Mouse (Mus musculus) heart, embryonic 14.5 days (tissue): ENCODE data around the gene Gm14632. TPM values are rescaled to one million over a fixed set of nuclear protein-coding genes. Genes with fewer than 3 reads are reported as not detected.
"Not testable (repeated sequence)": the region's sequence is repeated elsewhere in the genome, so short reads cannot be mapped to it uniquely, and the experiment has no call there.

ENCODE experiments used
- ATAC-seq: fragments of 200-750 bp; cut with Nextera tagmentation; 2 replicates; pipeline ENCODE4 v1.8.0; 2017; ENCODE audit warnings: low read depth, moderate TSS enrichment; ENCODE audit not compliant: insufficient number of reproducible peaks, insufficient read depth, low FRiP score
- H3K27ac ChIP-seq, 2 experiments: fragments of 200-500 bp in 1 of 2; fragments of 300-500 bp in 1 of 2; sonication (generic) in 1 of 2; replicated peaks in 1 of 2; 2 replicates each; pipeline ENCODE4 v1.5.1; 2012 to 2014; ENCODE audit warnings: low read depth in 2 of 2, low read length in 2 of 2, control low read depth in 1 of 2, mild to moderate bottlenecking in 1 of 2, mixed read lengths in 1 of 2; ENCODE audit not compliant: control insufficient read depth in 1 of 2, insufficient read depth in 1 of 2
- H3K27me3 ChIP-seq: fragments of 300-500 bp; sonication (generic); 2 replicates; pipeline ENCODE4 v1.6.1; 2014; ENCODE audit warnings: mild to moderate bottlenecking, low read length, control low read depth; ENCODE audit not compliant: control insufficient read depth, insufficient read depth
- H3K36me3 ChIP-seq: fragments of 300-500 bp; sonication (generic); 2 replicates; pipeline ENCODE4 v1.6.1; 2014; ENCODE audit warnings: mild to moderate bottlenecking, control low read depth, low read length, mixed read lengths; ENCODE audit not compliant: control insufficient read depth, insufficient read depth
- H3K4me1 ChIP-seq, 2 experiments: fragments of 200-500 bp in 1 of 2; fragments of 300-500 bp in 1 of 2; sonication (generic) in 1 of 2; 2 replicates each; pipeline ENCODE4 v1.6.1; 2012 to 2014; ENCODE audit warnings: low read length in 2 of 2, control low read depth in 1 of 2, mixed read lengths in 1 of 2; ENCODE audit not compliant: control insufficient read depth in 2 of 2, insufficient read depth in 2 of 2
- H3K4me2 ChIP-seq: fragments of 300-500 bp; sonication (generic); 2 replicates; pipeline ENCODE4 v1.6.1; 2014; ENCODE audit warnings: mild to moderate bottlenecking, low read length
- H3K4me3 ChIP-seq, 2 experiments: fragments of 200-500 bp in 1 of 2; fragments of 300-500 bp in 1 of 2; sonication (generic) in 1 of 2; 2 replicates each; pipeline ENCODE4 v1.5.1; 2012 to 2014; ENCODE audit warnings: low read length in 2 of 2, mild to moderate bottlenecking in 2 of 2, control low read depth in 1 of 2, low read depth in 1 of 2, moderate library complexity in 1 of 2; ENCODE audit not compliant: control insufficient read depth in 1 of 2, insufficient read depth in 1 of 2
- H3K9ac ChIP-seq: fragments of 300-500 bp; sonication (generic); 2 replicates; pipeline ENCODE4 v1.6.1; 2014; ENCODE audit warnings: mild to moderate bottlenecking, low read length
- H3K9me3 ChIP-seq: fragments of 300-500 bp; sonication (generic); 2 replicates; pipeline ENCODE4 v1.6.1; 2016; ENCODE audit warnings: low read length, control low read depth; ENCODE audit not compliant: control insufficient read depth
- WGBS: fragments of 180-500 bp; shearing (Covaris S2); extraction: QIAGEN DNeasy Blood & Tissue Kit; methylation state at CpG from one replicate; pipeline ENCODE4 v1.1.7; 2014; 5-methylcytosine and 5-hydroxymethylcytosine counted together
- polyA plus RNA-seq: library from polyadenylated mRNA; unstranded; fragments of >200 nt; fragmentation: Nextera tagmentation; extraction: Ambion mirVana; gene quantifications from 2 replicates; pipeline ENCODE4 v1.2.1, GENCODE M21; 2014

Gm14632 gene
- polyA plus RNA-seq: not detected in 2 replicates

GRCm38 (mm10) chrX:30329472-30329871 lies at the start of gene Gm14632:
TSS of gene Gm14632 (plus strand) at chrX:30329772.
- 78% methylated on average over 4 of the region's 7 CpGs for WGBS
- not testable (repeated sequence) for ATAC-seq, H3K9me3 ChIP-seq, H3K4me1 ChIP-seq, H3K9ac ChIP-seq, H3K36me3 ChIP-seq, H3K4me2 ChIP-seq, H3K27ac ChIP-seq, H3K4me3 ChIP-seq, H3K27me3 ChIP-seq
